Mouse (Mus musculus) cortical plate, adult 2 months (tissue): ENCODE data around the gene Cops7b.

Experiments used
- CTCF ChIP-seq: fragments of 200-500 bp; IDR thresholded peaks from 2 replicates; pipeline ENCODE4 v1.5.1; 2011; ENCODE audit warnings: mild to moderate bottlenecking, control low read depth, low read length; ENCODE audit not compliant: insufficient read depth; ENCODE audit errors: extremely low read depth
- POLR2A ChIP-seq: fragments of 200-500 bp; IDR thresholded peaks from 2 replicates; pipeline ENCODE4 v1.6.1; 2011; ENCODE audit warnings: mild to moderate bottlenecking, low read length, control low read depth; ENCODE audit not compliant: insufficient read depth; ENCODE audit errors: extremely low read depth

DNA sequence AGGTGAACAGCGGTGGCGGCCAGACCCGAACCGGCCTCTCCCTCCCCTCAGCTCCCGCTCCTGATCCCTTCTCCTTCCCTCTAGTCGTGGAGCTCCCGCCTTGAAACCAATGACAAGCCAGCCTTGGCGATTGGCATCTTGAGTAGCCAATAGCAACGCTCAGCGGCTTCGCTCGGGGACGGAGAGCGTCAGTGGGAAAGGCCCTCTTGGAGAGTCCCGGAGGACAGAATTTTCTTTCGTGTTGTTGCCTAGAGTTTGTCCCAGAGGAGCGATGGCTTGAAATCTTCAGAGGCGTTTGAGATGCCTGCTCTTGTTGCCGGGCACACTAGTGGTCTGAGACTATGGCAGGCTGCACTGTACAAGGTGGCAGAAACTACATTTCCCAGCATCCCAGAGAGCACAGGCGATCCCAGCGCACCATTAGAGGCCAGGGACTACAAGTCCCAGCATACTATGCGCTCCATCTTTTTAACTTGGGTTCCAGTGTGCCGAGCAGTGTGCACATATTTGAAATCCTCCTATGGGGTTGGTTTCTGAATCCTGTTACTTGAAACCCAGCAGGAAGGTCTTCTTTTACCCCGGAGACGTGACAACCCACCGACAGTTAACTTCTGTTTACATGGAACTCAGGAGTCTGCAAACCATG lies at the start of gene Cops7b, which contains the start of gene Pde6d:
- TF ChIP-seq POLR2A (peak; percentile 85), CTCF (no peak)
